9 mouse cellular contexts compared by ENCODE assay signal in genomic region chr13:20134395-20135225, GRCm38 (mm10). TPM values are rescaled to one million over a fixed set of nuclear protein-coding genes. Genes with fewer than 3 reads are reported as not detected.
A peak's percentile ranks its signal among the peaks of the same experiment; 100 is the strongest.
DNase-seq lines count a peak whose midpoint lies in the region; ATAC-seq and TF ChIP-seq lines count a peak whose summit lies in the region.
"Had no signal": no experiment of that assay in that cellular context is flagged by ENCODE, and none has a peak within 500 bp of the region (broad histone marks: within the 10 kb centered on the region; RNA-seq: fewer than 3 reads in every experiment).

No protein-coding gene starts in this region.

- DNase-seq in liver = peak; percentile 33
- no peak for DNase-seq in liver, embryonic 11.5 days (ENCODE audit: low spot score)
- peak; percentile 17 for DNase-seq in heart, postnatal 25 days (ENCODE audit: low spot score)
- DNase-seq in stomach, postnatal 0 days (ENCODE audit: low spot score) = no peak
- no peak for DNase-seq in urinary bladder, postnatal 10 days (ENCODE audit: low spot score)
- no peak for DNase-seq in testis, postnatal 10 days (ENCODE audit: low spot score)
- DNase-seq in adrenal gland, adult 2 months = no peak

- H3K4me3 ChIP-seq in liver, embryonic 11.5 days (ENCODE audit: low read depth, low read length) = no peak overlapping the region
- H3K4me3 ChIP-seq in bone marrow, adult 2 months (replicated peaks; ENCODE audit: control insufficient read depth, low read depth, low read length) = no peak overlapping the region
- no peak overlapping the region for H3K4me3 ChIP-seq in stomach, postnatal 0 days (ENCODE audit: low read depth, low read length)

- no peaks in the 10 kb centered on the region for H3K36me3 ChIP-seq in liver, embryonic 11.5 days (ENCODE audit: control insufficient read depth, insufficient read depth, low read length)
- no peaks in the 10 kb centered on the region for H3K36me3 ChIP-seq in stomach, postnatal 0 days (ENCODE audit: control insufficient read depth, insufficient read depth, low read length)

- no peaks in the 10 kb centered on the region for H3K9me3 ChIP-seq in liver, embryonic 11.5 days (ENCODE audit: control insufficient read depth, low read length)
- no peaks in the 10 kb centered on the region for H3K9me3 ChIP-seq in stomach, postnatal 0 days (ENCODE audit: control insufficient read depth, low read length)

- TF ChIP-seq POLR2A in bone marrow, adult 2 months (IDR thresholded peaks at IDR 0.05; ENCODE audit: borderline replicate concordance, control insufficient read depth, low read depth, low read length) = no peak

- peaks cover 23% of the 10 kb centered on the region for H3K4me1 ChIP-seq in liver, embryonic 11.5 days (replicated peaks; ENCODE audit: control insufficient read depth, insufficient read depth, low read length)
- peaks cover 15% of the 10 kb centered on the region for H3K4me1 ChIP-seq in bone marrow, adult 2 months (ENCODE audit: control insufficient read depth, insufficient read depth, low read length)
- H3K4me1 ChIP-seq in stomach, postnatal 0 days (replicated peaks; ENCODE audit: control insufficient read depth, insufficient read depth) = 0 out of 2 replicates have a peak, but pooled peaks cover 4% of the 10 kb centered on the region

- intact Hi-C loops in heart, postnatal 25 days (cut with DNase I) = loop anchor here (5.0 kb wide), 2 partner anchors 42 to 48 kb away; partner anchors contain the start of gene Elmo1

- ATAC-seq in liver, embryonic 11.5 days (replicated peaks; ENCODE audit: low FRiP score) = no peak
- ATAC-seq in stomach, postnatal 0 days (ENCODE audit: low FRiP score, low TSS enrichment) = no peak
- ATAC-seq: Patski had no signal

- peaks cover 5% of the 10 kb centered on the region for H3K27me3 ChIP-seq in liver, embryonic 11.5 days (replicated peaks; ENCODE audit: control insufficient read depth, insufficient read depth, low read length)
- H3K27me3 ChIP-seq in stomach, postnatal 0 days (ENCODE audit: control insufficient read depth, insufficient read depth, low read length) = no peaks in the 10 kb centered on the region
- H3K27me3 ChIP-seq: Patski had no signal

- 69% methylated on average over 18 of the region's 18 CpGs for WGBS in liver, embryonic 11.5 days
- WGBS in bone marrow, adult 2 months = 47% methylated on average over 18 of the region's 18 CpGs
- 87% methylated on average over 18 of the region's 18 CpGs for WGBS in stomach, postnatal 0 days

- no peak for TF ChIP-seq CTCF in bone marrow, adult 2 months (IDR thresholded peaks at IDR 0.05; ENCODE audit: control insufficient read depth, insufficient read depth, low read length)
- TF ChIP-seq CTCF in stomach, postnatal 0 days (IDR thresholded peaks at IDR 0.05; ENCODE audit: low read depth) = no peak

- H3K9ac ChIP-seq in liver, embryonic 11.5 days (ENCODE audit: low read depth, low read length) = no peak overlapping the region
- no peak overlapping the region for H3K9ac ChIP-seq in stomach, postnatal 0 days (ENCODE audit: low read length)

- no peak overlapping the region for H3K27ac ChIP-seq in liver, embryonic 11.5 days (ENCODE audit: low read depth, low read length)
- H3K27ac ChIP-seq in bone marrow, adult 2 months (ENCODE audit: control insufficient read depth, insufficient read depth, low read depth, low read length, poor library complexity) = peak overlapping the region; percentile 14; the same call in 1 of the 2 replicates
- H3K27ac ChIP-seq in stomach, postnatal 0 days (replicated peaks) = peak overlapping the region; percentile 40; the same call in 1 of the 2 replicates

- H3K4me2 ChIP-seq in liver, embryonic 11.5 days = no peak overlapping the region
- no peak overlapping the region for H3K4me2 ChIP-seq in stomach, postnatal 0 days (replicated peaks; ENCODE audit: low read depth)

- no peak for TF ChIP-seq EP300 in stomach, postnatal 0 days (optimal IDR thresholded peaks at IDR 0.05)

RNA-seq across cellular contexts. Expression of gene Elmo1, which starts 44.2 kb away (rescaled TPM):
- 8.9 and 10.6 TPM in 2 replicates for polyA plus RNA-seq in liver, embryonic 11.5 days (2014; fragmentation: Nextera tagmentation; extraction: Ambion mirVana)
- 7.1 and 13.2 TPM in 2 replicates for polyA plus RNA-seq in bone marrow, adult 2 months (2011; ENCODE audit: insufficient read depth, insufficient read length, low replicate concordance, missing spikeins)
- total RNA-seq in heart, postnatal 25 days (2021) = 10 to 100 TPM in 1 of 2 experiments, 1 to 10 TPM in 1; 9.8 to 10.2 TPM
- 4.9 and 5.0 TPM in 2 replicates for polyA plus RNA-seq in stomach, postnatal 0 days (2015; fragmentation: Nextera tagmentation; extraction: Ambion mirVana)
- total RNA-seq in adrenal gland, adult 2 months (2021) = 10 to 100 TPM in 1 of 2 experiments, 1 to 10 TPM in 1; 9.6 to 16.7 TPM
- polyA plus RNA-seq in adrenal gland, adult 2 months (2012; rRNA removed) = 14.0 and 15.2 TPM in 2 replicates

Comparison
In these comparisons a context has a peak if more than half of its experiments do, and no peak if none do; other contexts are left out.
1. DNase-seq: peak in liver (single experiment) and heart, postnatal 25 days (single experiment); none in liver, embryonic 11.5 days (single experiment), stomach, postnatal 0 days (single experiment), urinary bladder, postnatal 10 days (single experiment), testis, postnatal 10 days (single experiment) and adrenal gland, adult 2 months (single experiment).